Mouse (Mus musculus) large intestine, adult 2 months (tissue): ENCODE measurements around the gene Krtap5-4. TPM values are rescaled to one million over a fixed set of nuclear protein-coding genes. Genes with fewer than 3 reads are reported as not detected.
"Not testable (repeated sequence)": the region's sequence is repeated elsewhere in the genome, so short reads cannot be mapped to it uniquely, and the experiment has no call there.

Source experiments
- DNase-seq: peaks from one replicate; pipeline ENCODE4 v3.0.0-alpha.2; 2012; ENCODE audit warnings: low read depth, low spot score
- WGBS: fragments of 180-500 bp; shearing (Covaris S2); methylation state at CpG from one replicate; pipeline ENCODE4 v1.1.7; 2018; 5-methylcytosine and 5-hydroxymethylcytosine counted together
- polyA plus RNA-seq: library from polyadenylated mRNA; depleted of rRNA; stranded (reverse); fragments of >200 nt; gene quantifications from 2 replicates; pipeline ENCODE4 v1.2.3, GENCODE M21; 2012; rRNA removed

The Krtap5-4 gene
- not detected in 2 replicates for polyA plus RNA-seq

GRCm38 (mm10) chr7:142303249-142303648, at the start of gene Krtap5-4:
TSS of gene Krtap5-4 (plus strand) at chr7:142303549.
- 17% methylated on average over 3 of the region's 3 CpGs for WGBS

GRCm38 (mm10) chr7:142255517-142255916, 47.8 kb upstream of the Krtap5-4 start:
- 0% methylated on average over 2 of the region's 2 CpGs for WGBS
- DNase-seq: no peak

More at GRCm38 (mm10) chr7:142303249-142303648, at the start of gene Krtap5-4:
- DNase-seq: no peak

GRCm38 (mm10) chr7:142258254-142258653, 45.1 kb upstream of the Krtap5-4 start, which contains the start of gene Gm2431:
TSS of gene Gm2431 (minus strand) at chr7:142258354.
- 34% methylated on average over 1 of the region's 1 CpGs for WGBS

GRCm38 (mm10) chr7:142274263-142274662, 29.1 kb upstream of the Krtap5-4 start, which contains the start of gene Gm4559:
TSS of gene Gm4559 (minus strand) at chr7:142274363.
- DNase-seq: not testable (repeated sequence)

More at GRCm38 (mm10) chr7:142258254-142258653, 45.1 kb upstream of the Krtap5-4 start, which contains the start of gene Gm2431:
- DNase-seq: not testable (repeated sequence)

GRCm38 (mm10) chr7:142278183-142278582, 25.2 kb upstream of the Krtap5-4 start:
- peak; percentile 42 for DNase-seq
- WGBS: 1% methylated on average over 3 of the region's 3 CpGs

- WGBS: 93% methylated on average over 1 of the region's 1 CpGs
- DNase-seq: not testable (repeated sequence)
These were observed 24.1 kb upstream of the Krtap5-4 start for GRCm38 (mm10) chr7:142279291-142279690.

- WGBS: 42% methylated on average over 2 of the region's 2 CpGs
- DNase-seq: not testable (repeated sequence)
These were observed 20.5 kb upstream of the Krtap5-4 start for GRCm38 (mm10) chr7:142282847-142283246.

- peak; percentile 28 for DNase-seq
- under 1% methylated on average over 38 of the region's 38 CpGs for WGBS
These were observed 19.2 kb upstream of the Krtap5-4 start for GRCm38 (mm10) chr7:142284023-142284591.

- under 1% methylated on average over 19 of the region's 19 CpGs for WGBS
- peak; percentile 93 for DNase-seq
These were observed 18.7 kb upstream of the Krtap5-4 start for GRCm38 (mm10) chr7:142284615-142285080.

- 15% methylated on average over 23 of the region's 23 CpGs for WGBS
- DNase-seq: peak; percentile 10
These were observed 18.1 kb upstream of the Krtap5-4 start for GRCm38 (mm10) chr7:142285130-142285835.

GRCm38 (mm10) chr7:142285910-142286612, 17.3 kb upstream of the Krtap5-4 start:
- WGBS: 50% methylated on average over 9 of the region's 9 CpGs

GRCm38 (mm10) chr7:142293851-142294250, 9.5 kb upstream of the Krtap5-4 start:
- WGBS: 0% methylated on average over 2 of the region's 2 CpGs
- DNase-seq: not testable (repeated sequence)

More at GRCm38 (mm10) chr7:142285910-142286612, 17.3 kb upstream of the Krtap5-4 start:
- not testable (repeated sequence) for DNase-seq

- DNase-seq: no peak
These were observed 7.9 kb upstream of the Krtap5-4 start for GRCm38 (mm10) chr7:142295418-142295817.

GRCm38 (mm10) chr7:142296108-142296507, 7.2 kb upstream of the Krtap5-4 start:
- not testable (repeated sequence) for DNase-seq
- WGBS: 18% methylated on average over 4 of the region's 4 CpGs

GRCm38 (mm10) chr7:142297018-142297417, 6.3 kb upstream of the Krtap5-4 start, which contains the start of gene Krtap5-1:
TSS of gene Krtap5-1 (minus strand) at chr7:142297118.
- not testable (repeated sequence) for DNase-seq

- 61% methylated on average over 1 of the region's 1 CpGs for WGBS
- not testable (repeated sequence) for DNase-seq
These were observed 580 bp downstream of the Krtap5-4 start for GRCm38 (mm10) chr7:142303929-142304328.

- DNase-seq: no peak
These were observed 11.4 kb downstream of the Krtap5-4 start for GRCm38 (mm10) chr7:142314600-142315285.

GRCm38 (mm10) chr7:142316558-142316957, 13.2 kb downstream of the Krtap5-4 start:
- WGBS: 42% methylated on average over 6 of the region's 6 CpGs
- no peak for DNase-seq

More at GRCm38 (mm10) chr7:142314600-142315285, 11.4 kb downstream of the Krtap5-4 start:
- WGBS: 59% methylated on average over 5 of the region's 5 CpGs

GRCm38 (mm10) chr7:142317216-142317615, 13.9 kb downstream of the Krtap5-4 start:
- 78% methylated on average over 5 of the region's 5 CpGs for WGBS
- DNase-seq: no peak
